Mouse (Mus musculus): Measurements from ENCODE around the gene Gstm1. TPM values are rescaled to one million over a fixed set of nuclear protein-coding genes. Genes with fewer than 3 reads are reported as not detected.
A peak's percentile ranks its signal among the peaks of the same experiment; 100 is the strongest.
"Not testable (repeated sequence)": the region's sequence is repeated elsewhere in the genome, so short reads cannot be mapped to it uniquely, and the experiment has no call there.

Gstm1 gene
- total RNA-seq, 2 experiments from 2014 or later, result 379 to 410 TPM

DNA sequence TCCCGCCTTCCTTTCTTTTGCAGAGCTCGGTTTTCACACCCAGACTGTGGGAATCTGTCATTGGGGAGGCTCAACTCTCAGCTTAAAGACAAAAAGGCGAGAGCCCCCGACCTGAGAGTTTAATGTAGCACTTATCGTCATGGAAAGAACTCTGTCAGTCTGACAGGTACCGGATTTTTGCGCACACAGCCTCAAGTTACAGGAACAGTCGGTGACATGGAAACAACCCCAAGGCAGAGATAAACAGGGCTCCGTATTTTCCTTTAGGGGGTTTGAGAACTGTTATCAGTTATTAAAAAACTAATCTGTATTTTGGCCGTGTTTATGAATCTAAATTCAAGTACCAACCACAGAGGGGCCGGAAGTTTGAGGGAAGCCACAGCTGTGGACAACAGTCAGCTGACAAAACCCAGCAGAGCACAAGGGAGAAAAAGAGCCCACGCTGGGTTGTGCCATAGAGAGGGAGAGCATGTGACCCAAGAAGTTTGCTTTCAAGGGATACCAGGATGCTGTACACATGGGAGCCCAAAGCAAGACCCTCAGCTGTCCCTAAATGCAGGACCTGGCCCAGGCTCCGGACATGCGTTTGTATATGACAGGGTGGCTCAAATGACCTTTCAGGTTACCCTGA lies 532 bp upstream of the Gstm1 start:
- no peak for DNase-seq (ENCODE audit: low spot score in 2 of 2)

DNA sequence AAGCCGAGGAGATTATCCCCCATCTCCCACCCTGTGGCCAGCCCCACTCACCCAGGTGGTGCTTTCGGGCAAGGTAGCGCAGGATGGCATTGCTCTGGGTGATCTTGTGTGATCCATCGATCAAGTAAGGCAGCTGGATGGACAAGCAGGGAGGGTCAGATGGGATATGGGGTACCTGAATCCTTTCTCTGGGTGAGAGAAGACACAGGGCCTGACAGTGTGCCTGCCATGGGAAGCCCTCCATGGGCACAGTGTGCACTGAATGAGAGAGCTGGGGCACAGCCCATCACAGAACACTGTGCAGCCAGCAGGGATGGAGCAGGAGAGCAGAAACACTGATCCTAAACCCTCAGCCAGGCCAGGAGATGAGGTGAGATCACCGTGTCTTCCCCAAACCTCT lies 1.3 kb downstream of the Gstm1 start:
- DNase-seq (ENCODE audit: low spot score in 2 of 2), result not testable (repeated sequence)

DNA sequence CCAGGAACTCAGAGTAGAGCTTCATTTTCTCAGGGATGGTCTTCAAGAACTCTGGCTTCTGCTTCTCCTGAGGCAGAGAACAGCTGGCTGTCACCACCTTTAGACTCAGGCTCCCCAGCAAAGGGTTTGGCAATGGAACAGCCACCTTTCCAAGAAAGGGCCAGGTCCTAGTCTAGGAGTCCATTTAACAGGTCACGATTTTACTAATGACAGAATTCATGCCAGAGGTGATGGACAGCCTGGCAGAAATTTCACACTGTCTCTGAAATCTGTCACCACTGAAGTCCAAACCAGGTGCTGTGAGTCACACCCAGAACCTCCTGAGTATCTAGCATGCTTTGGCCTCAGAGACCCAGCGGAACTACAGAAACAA lies 2.8 kb downstream of the Gstm1 start:
- DNase-seq (ENCODE audit: low spot score in 2 of 2), result no peak

DNA sequence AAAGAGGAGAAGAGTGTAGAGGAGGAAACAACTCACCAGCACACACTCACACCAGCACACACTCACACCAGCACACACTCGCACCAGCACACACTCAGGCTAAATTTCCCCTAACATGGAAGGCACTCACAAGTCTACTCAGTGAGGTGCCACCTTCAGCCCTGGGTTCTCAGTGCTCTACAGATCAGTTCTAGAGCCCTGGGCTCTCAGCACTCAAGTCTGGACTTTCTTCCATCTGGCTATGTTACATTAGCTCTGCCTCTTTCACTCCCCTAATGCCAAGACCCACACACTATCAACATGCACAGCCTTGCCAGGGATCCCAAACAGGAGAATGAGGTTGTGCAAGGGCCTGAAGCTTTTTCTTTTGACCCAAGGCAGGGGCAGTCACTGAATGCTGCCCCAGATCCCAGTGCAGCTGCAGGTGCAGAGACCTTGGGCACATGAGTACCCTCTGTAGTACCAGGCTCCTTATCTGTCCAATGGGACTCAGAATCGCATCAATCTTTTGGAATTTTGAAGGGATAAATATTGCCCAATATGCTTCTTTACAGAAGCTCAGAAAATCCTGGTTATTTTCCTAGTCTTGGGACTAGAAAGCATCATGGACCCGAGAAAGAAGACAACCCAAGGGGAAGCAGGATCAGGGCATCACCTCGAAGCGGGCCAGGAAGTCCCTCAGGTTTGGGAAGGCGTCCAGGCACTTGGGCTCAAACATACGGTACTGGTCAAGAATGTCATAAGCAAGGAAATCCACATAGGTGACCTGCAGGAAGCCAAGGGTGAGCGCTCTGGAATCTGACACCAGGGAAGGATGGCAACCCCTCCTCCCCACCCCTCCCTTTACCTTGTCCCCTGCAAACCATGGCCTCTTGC lies 3.4 kb downstream of the Gstm1 start:
- DNase-seq (ENCODE audit: low spot score in 2 of 2), result no peak

DNA sequence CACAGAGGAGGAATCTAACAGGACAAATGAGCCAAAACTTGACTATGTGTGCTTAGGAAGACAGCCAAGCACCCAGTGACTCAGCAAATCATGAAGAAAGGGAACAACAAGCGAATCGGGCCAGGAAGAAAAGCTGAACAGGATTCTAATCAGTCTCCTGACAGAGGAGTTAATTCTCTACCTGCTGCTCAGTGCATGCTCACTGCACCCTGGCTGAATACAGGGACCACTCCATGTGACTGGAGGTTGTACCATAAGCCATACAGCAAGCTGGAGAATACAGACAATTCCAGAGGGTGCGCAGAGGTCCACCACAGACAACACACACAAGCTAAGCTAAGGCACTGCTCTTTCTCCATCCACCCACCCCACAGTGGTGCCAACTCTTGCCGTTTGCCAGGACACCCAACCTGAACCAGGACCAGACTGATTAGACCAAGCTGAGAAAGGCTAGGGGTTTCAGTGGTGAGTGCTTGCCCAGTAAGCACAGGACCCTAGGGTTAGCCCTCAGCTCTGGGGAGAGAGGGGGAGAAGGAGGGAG lies 4.4 kb downstream of the Gstm1 start:
- peak; percentile 56 to 79 for DNase-seq (ENCODE audit: low spot score in 2 of 2)

DNA sequence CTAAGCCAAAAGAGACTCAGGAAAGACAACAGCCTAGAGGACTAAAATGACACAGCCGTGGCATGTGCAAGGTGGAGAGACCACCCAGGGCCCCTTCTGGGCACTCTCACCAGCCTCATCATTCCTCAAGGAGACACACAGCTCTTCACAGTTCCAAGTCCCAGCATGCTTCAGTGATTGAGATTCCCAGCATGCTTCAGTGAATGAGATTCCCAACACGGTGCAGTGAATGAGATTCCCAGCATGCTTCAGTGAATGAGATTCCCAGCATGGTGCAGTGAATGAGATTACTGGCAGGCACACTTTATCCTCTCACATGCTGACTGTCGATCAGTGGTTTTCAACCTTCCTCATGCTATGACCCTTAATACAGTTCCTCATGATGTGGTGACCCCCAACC lies 6.2 kb downstream of the Gstm1 start:
- no peak for DNase-seq (ENCODE audit: low spot score in 2 of 2)

DNA sequence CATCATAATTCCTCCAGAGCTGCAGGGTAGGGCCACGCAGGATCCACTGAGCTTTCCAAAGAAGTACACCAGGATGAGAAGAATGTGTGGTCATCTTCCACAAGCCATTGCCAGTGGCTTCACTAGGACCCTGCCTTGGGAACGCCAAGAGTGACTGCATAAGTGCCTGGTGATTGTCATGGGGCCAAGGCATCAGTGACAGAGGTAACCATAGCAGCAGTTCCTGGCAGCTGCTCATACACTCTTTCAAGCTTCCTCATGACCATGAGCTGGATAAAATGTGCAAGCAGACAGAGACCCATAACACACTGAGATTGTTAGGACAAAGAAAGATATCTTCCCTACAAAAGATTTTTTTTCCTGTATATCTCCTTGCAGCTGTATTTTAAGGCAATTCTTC lies 7.5 kb downstream of the Gstm1 start:
- peak; percentile 57 to 78 for DNase-seq (ENCODE audit: low spot score in 2 of 2)

DNA sequence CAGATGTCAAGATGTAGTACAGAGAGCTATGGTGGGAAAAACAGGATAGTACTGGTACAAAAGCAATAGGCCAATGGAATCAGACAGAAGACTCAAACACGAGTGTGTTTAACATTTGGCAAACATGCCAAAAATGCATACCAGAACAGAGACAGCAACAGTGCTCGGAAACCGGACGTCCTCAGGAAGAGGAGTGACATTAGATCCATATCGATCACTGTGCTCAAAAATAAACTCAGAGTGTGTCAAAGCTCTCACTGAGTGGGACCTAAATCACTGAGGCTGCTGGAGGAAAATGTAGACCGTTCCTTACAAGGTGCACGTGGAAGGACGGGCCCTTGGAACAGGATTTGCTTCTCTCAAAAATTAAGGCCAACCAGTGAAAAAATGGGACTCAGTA lies 15.8 kb downstream of the Gstm1 start:
- DNase-seq (ENCODE audit: low spot score in 2 of 2), result no peak

DNA sequence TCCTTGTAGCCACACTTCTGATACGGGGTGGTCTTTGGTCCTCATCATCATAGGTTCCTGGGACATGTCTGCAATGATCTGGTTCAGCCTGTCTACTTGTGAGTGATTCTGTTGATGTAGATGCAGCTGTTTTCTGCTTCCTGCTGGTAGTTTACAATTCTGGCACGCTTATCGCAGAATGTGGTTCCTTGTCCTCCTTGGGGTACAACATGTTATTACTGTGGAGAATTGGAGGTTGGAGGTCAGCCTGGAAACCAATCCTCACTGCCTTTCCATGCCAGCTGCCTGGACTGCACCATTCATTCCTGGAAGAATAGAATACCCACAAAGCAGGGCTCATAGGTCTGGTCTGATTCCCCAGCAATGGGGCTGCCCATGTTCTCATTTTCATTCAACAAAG lies 18.3 kb downstream of the Gstm1 start:
- DNase-seq (ENCODE audit: low spot score in 2 of 2), result no peak

DNA sequence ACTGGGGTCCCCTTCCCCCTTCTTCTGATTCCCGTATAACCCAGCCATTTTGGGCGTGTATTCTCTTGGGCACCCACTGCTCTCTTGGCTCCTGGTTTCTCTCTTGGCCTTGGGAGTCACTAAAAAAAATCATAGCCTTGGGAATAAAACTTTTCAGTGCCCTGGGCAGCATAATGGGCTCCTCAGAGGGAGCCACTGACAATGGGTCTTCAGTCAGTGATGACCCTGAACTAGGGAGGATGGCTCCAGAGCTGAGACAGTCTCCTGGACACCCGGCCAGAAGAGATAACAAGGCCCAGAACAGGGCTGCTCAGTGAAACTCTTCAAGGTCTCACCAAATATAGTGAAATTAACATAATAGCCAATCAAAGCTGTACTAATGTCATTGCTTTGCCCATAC lies 19.2 kb downstream of the Gstm1 start:
- no peak for DNase-seq (ENCODE audit: low spot score in 2 of 2)

DNA sequence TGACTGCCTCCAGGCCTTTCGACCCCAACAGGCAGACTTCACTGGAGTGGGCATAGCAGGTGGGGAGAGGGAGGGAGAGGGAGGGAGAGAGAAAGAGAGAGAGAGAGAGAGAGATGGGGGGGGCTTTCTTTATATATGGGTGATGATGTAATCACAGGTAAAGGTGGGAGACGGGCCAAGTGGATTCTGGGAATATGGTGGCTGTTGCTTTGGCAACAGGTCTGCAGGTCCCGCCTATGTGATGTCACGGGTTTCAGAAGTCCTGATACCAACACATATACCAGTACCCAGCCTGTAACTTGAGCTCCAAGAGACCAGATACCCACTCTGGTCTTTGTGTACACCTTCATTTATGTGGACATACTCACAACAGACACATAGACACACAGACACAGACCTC lies 21.2 kb downstream of the Gstm1 start:
- no peak for DNase-seq (ENCODE audit: low spot score in 2 of 2)

DNA sequence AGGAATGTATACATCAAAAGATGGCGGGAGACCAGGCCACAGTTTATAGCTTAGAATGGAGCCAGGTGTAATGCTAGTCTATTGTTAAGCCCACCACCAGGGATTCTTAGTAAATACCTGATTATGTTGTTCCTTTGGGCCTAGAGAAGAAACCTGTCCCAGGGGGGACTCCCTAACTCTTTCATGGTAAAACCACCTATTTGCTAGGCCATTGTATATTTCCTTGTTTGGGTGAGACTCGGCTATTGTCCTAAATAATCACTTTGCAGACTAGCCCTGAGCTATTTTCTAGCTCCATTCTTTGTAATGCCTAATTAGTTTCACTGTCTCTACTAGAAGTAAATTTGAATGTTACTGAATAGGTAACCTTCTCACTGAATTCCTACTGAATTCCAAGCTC lies 21.8 kb downstream of the Gstm1 start:
- not testable (repeated sequence) for DNase-seq (ENCODE audit: low spot score in 2 of 2)

DNA sequence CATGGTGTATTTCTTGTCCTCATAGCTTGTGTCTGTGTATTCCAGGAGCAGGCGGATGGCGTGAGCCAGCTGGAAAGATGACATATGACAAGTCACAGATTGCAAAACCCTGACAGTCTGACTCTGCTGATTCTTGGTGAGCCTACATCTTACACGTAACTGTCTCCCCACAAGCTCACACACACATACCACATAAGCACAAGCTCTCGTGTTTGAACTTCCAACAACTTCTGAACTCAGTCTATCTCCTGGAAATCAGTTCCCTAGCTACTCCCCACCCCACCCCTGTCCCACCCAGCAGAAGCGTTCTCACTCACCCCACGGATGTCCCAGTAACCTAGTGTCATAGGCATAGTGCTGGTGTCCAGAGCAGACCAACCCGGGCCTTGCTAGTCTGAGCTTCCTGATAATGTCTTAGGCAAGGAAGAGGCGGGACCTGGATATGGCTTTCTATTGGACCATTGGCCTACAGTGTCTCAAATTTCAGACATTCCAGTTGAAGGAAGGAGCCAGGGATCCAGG lies 31.7 kb downstream of the Gstm1 start, which contains the start of gene Gstm2:
Gene Gstm2, minus strand, starts transcription at position 413 of the 522 bp plus-strand sequence.
- peak; percentile 27 to 67 for DNase-seq (ENCODE audit: low spot score in 2 of 2)

DNA sequence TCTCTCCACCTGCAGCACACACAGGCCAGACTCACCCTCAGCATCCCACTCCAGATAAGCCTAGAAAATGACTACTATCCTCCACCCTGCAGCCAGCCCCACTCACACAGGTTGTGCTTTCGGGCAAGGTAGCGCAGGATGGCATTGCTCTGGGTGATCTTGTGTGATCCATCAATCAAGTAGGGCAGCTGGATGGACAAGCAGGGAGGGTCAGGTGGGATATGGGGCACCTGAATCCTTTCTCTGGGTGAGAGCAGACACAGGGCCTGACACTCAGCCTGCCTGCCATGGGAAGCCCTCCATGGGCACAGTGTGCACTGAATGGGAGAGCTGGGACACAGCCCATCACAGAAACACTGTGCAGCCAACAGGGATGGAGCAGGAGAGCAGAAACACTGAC lies 32.6 kb downstream of the Gstm1 start:
- not testable (repeated sequence) for DNase-seq (ENCODE audit: low spot score in 2 of 2)

DNA sequence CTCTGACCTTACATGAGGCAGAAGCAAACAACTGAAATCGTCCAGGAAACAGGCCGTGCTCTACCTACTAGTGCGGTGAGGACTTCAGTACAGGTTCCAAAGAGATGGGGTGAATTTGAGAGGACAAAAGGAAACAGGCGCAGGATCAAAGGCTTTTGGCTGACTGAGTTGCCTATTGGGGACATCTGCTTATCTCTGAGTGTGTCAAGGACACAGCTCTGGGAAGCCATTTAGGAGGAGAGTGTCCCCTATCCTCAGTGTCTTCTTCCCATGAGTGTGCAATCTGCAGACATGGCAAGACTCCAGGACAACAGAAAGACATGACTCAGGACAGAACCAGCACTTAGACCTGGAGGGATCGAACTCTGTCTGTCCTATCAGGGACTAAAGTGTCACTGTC lies 33.3 kb downstream of the Gstm1 start:
- DNase-seq (ENCODE audit: low spot score in 2 of 2), result no peak

DNA sequence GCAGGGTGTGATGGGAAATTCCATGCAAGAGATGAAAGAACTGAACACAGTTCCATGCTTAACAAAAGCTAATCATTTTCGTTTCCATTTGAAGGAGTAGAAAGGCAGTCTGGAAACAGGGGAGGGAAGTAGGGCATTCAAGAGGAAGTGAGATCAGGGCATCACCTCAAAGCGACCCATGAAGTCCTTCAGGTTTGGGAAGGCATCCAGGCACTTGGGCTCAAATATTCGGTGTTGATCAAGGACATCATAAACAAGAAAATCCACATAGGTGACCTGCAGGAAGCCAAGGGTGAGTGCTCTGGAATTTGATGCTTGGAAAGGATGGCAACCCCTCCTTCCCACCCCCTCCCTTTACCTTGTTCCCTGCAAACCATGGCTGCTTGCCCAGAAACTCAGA lies 34.0 kb downstream of the Gstm1 start:
- no peak for DNase-seq (ENCODE audit: low spot score in 2 of 2)

DNA sequence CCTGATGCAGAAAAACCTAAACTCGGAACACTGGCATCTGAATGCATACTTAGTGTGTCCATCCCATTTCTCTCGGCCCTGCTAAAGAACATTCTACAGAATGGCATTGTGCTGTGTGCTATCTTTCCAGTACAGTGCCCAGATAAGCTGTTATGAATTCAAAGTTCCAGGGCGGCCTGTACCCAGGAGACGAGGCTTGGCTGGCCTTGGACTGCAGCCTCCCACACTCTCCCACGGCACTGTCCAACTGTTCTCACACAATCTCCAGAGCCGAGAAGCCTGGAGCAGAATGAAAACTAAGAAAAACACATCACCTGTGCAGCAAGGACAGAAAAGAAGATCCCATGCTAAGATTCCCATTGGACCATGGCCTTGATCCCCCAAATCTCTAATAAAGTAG lies 35.0 kb downstream of the Gstm1 start:
- no peak for DNase-seq (ENCODE audit: low spot score in 2 of 2)

DNA sequence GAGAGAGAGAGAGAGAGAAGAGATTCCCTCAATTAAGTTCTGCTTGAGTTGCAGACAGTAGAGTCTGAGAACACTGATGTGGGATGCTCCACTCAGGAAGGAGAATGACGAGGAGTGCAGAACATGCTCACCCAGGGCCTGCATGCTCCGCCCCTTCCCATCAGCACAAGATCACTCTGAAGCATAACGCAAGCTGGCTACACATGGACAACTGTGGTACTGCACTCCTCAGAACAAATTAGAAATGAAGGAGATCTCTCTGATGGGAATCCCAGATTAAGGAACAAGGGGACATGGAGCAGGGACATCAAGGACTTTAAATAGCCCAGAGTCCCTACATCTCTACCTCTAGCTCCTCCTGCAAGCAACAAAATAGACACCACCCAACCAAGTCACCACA lies 36.5 kb downstream of the Gstm1 start:
- DNase-seq (ENCODE audit: low spot score in 2 of 2), result no peak

DNA sequence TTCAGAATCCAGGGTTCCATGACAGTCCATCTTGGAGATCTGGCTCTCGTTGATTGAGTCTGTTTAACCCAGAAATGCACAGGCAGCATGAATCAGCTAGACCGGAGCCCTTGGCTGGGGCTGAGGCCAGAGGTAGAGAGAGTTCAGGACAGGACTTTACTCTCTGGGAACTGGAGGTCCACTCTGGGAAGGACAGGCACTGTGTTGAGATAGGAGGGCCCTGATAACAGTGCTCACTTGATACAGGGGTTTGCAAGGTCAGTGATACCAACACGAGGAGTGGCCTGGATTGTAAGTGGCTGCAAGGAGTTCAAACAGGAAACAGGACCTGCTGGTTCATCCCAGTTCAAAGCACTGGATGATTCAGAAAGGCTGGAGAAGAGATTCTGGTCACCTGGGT lies 40.1 kb downstream of the Gstm1 start:
- DNase-seq (ENCODE audit: low spot score in 2 of 2), result no peak

DNA sequence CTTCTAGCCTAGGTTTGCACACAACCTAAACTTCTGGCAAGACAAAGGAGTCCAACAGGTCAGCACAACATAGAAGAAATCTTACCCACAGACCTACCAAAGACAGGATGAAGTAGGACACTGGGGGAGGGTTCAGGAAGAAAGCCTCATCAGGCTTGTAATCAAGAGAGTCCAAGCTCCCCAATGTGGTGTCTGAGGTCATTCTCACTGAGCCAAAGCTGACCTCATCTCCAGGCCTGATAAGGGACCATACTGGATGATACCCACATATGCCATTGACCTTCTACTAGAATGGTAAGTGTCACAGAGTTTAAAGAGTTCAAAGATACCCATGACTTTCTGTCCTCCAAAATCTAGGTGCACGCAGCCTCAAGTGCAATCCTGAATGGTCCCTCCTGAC lies 43.5 kb downstream of the Gstm1 start:
- DNase-seq (ENCODE audit: low spot score in 2 of 2), result no peak

DNA sequence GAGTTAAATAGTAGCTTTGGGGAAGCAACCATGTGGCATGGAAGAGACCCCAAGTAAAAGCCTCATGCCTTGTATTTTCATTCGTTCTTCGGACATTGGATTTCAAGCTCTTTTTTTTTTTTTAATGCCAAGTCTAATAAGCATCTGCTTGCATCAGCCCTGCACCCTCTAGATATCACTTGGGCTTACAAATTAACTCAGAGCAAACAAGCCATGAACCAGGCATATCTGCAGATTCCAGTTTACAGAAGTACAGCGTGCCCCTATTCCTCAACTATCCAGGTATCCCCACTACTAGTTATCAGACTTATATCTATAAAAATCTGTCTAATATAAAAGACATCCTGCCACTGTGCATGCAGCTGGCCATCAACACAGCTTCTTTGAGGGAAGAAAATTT lies 45.7 kb downstream of the Gstm1 start:
- DNase-seq (ENCODE audit: low spot score in 2 of 2), result no peak

DNA sequence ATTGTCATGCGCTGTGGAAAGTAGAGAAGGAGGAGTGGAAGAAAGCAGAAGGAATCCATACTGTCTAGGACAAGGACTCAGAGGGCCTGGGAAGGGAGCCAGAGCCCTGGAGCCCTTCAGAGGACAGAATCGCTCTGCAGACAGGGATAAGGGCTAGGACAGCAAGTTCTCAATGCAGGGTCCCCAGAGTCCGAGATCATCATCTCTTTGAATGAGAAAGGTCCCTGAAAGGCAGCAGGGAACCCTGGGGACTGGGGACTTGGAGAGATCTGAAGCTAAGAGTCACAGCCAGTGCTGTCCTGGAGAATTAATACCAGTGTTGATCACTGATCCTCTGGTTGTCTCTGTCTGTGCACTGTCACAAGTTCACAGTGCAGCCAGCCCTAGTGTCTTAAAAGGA lies 46.7 kb downstream of the Gstm1 start:
- DNase-seq (ENCODE audit: low spot score in 2 of 2), result not testable (repeated sequence)
